In genomic region chr10:20312736-20313301, GRCm38 (mm10) we compare ENCODE assay signal across 8 mouse cellular contexts. TPM values are rescaled to one million over a fixed set of nuclear protein-coding genes. Genes with fewer than 3 reads are reported as not detected.
DNase-seq lines count a peak whose midpoint lies in the region; ATAC-seq and TF ChIP-seq lines count a peak whose summit lies in the region.

No protein-coding gene starts in this region.

- peaks cover 0 to 12% of the 10 kb centered on the region in 2 experiments for H3K36me3 ChIP-seq in CH12.LX (replicated peaks in 1 of 2; ENCODE audit: control insufficient read depth in 1 of 2, insufficient read depth in 1 of 2, low read length in 1 of 2)
- H3K36me3 ChIP-seq in forebrain, embryonic 10.5 days (replicated peaks): peaks cover 35% of the 10 kb centered on the region
- H3K36me3 ChIP-seq in heart, embryonic 15.5 days: no peaks in the 10 kb centered on the region
- H3K36me3 ChIP-seq in liver, embryonic 12.5 days: peaks cover 10% of the 10 kb centered on the region
- H3K36me3 ChIP-seq in splenic B cell, adult 2 months (ENCODE audit: control insufficient read depth, insufficient read depth, low read length, poor library complexity, severe bottlenecking): peaks cover 2% of the 10 kb centered on the region; the same call in 1 of the 2 replicates

- TF ChIP-seq CTCF in CH12.LX (conservative IDR thresholded peaks at IDR 0.05 in 1 of 2, IDR thresholded peaks at IDR 0.05 in 1 of 2; ENCODE audit: low read depth in 2 of 2, low read length in 2 of 2): no peak

- DNase-seq in CH12.LX (ENCODE audit: extremely low read depth): peak; percentile 88
- peak; percentile 81 for DNase-seq in c-Kit-positive CD71-negative TER-119-negative erythroid progenitor cells, embryonic 14.5 days (ENCODE audit: low read depth)
- DNase-seq in forebrain, embryonic 10.5 days (ENCODE audit: extremely low spot score, low spot score): peak; percentile 87
- DNase-seq in kidney, postnatal 14 days: peak; percentile 94
- peak; percentile 96 for DNase-seq in naive thymus-derived CD4-positive, alpha-beta T cell, adult 2 months (ENCODE audit: low read depth)
- DNase-seq in splenic B cell, adult 2 months (ENCODE audit: low read depth, low spot score): peak; percentile 86

- TF ChIP-seq EP300 in CH12.LX (IDR thresholded peaks at IDR 0.05; ENCODE audit: low read length): no peak

- H3K79me2 ChIP-seq in CH12.LX (replicated peaks; ENCODE audit: control insufficient read depth, extremely low read depth, insufficient read depth, poor library complexity, severe bottlenecking): peaks cover 42% of the 10 kb centered on the region

- ATAC-seq in heart, embryonic 15.5 days (replicated peaks; ENCODE audit: insufficient number of reproducible peaks, insufficient read depth, low FRiP score, low read depth): peak; percentile 78
- peak; percentile 61 for ATAC-seq in liver, embryonic 12.5 days

- no peaks in the 10 kb centered on the region for H3K27me3 ChIP-seq in CH12.LX (replicated peaks)
- no peaks in the 10 kb centered on the region for H3K27me3 ChIP-seq in forebrain, embryonic 10.5 days (ENCODE audit: poor library complexity, severe bottlenecking)
- H3K27me3 ChIP-seq in heart, embryonic 15.5 days: no peaks in the 10 kb centered on the region
- H3K27me3 ChIP-seq in liver, embryonic 12.5 days (replicated peaks): no peaks in the 10 kb centered on the region
- no peaks in the 10 kb centered on the region for H3K27me3 ChIP-seq in splenic B cell, adult 2 months (ENCODE audit: control insufficient read depth, insufficient read depth, low read length, poor library complexity, severe bottlenecking)

- H3K4me2 ChIP-seq in CH12.LX (ENCODE audit: insufficient read depth, low read depth, poor library complexity, severe bottlenecking): peak overlapping the region; percentile 95; the same call in 1 of the 2 replicates
- H3K4me2 ChIP-seq in heart, embryonic 15.5 days: peak overlapping the region; percentile 57
- H3K4me2 ChIP-seq in liver, embryonic 12.5 days: peak overlapping the region; percentile 87

- peak overlapping the region; percentile 74 to 92 (median 87) for H3K4me3 ChIP-seq in CH12.LX (replicated peaks in 1 of 3; ENCODE audit: low read depth in 2 of 3, low read length in 2 of 3, poor library complexity in 1 of 3)
- H3K4me3 ChIP-seq in forebrain, embryonic 10.5 days: peak overlapping the region; percentile 86
- peak overlapping the region; percentile 90 for H3K4me3 ChIP-seq in heart, embryonic 15.5 days
- peak overlapping the region; percentile 91 for H3K4me3 ChIP-seq in liver, embryonic 12.5 days

- no peak for TF ChIP-seq POLR2A in CH12.LX (IDR thresholded peaks at IDR 0.05; ENCODE audit: low read depth, low read length)

- H3K27ac ChIP-seq in CH12.LX (ENCODE audit: insufficient read depth, low read depth): peak overlapping the region; percentile 99
- peak overlapping the region; percentile 99 for H3K27ac ChIP-seq in forebrain, embryonic 10.5 days
- peak overlapping the region; percentile 100 for H3K27ac ChIP-seq in heart, embryonic 15.5 days
- peak overlapping the region; percentile 100 for H3K27ac ChIP-seq in liver, embryonic 12.5 days

- under 1% methylated on average over 54 of the region's 54 CpGs for WGBS in forebrain, embryonic 10.5 days
- WGBS in heart, embryonic 15.5 days: under 1% methylated on average over 46 of the region's 54 CpGs
- under 1% methylated on average over 49 of the region's 54 CpGs for WGBS in liver, embryonic 12.5 days (ENCODE audit: insufficient replicate concordance)

- peaks cover 2 to 30% of the 10 kb centered on the region in 2 experiments; a peak in 2 of 4 replicates for H3K4me1 ChIP-seq in CH12.LX (ENCODE audit: control insufficient read depth in 1 of 2, insufficient read depth in 2 of 2)
- H3K4me1 ChIP-seq in forebrain, embryonic 10.5 days: peaks cover 22% of the 10 kb centered on the region
- peaks cover 27% of the 10 kb centered on the region for H3K4me1 ChIP-seq in heart, embryonic 15.5 days (replicated peaks)
- H3K4me1 ChIP-seq in liver, embryonic 12.5 days: peaks cover 51% of the 10 kb centered on the region

- no peak for TF ChIP-seq RAD21 in CH12.LX (IDR thresholded peaks at IDR 0.05; ENCODE audit: low read depth, low read length)

- in situ Hi-C loops in CH12.LX (cut with MboI; ENCODE audit: low pct_ligation_motif_present, low pct_unique_long_range_greater_than_20kb, low sequenced_read_pairs): no loop called here

- no peaks in the 10 kb centered on the region for H3K9me3 ChIP-seq in CH12.LX (replicated peaks; ENCODE audit: low read length)
- no peaks in the 10 kb centered on the region for H3K9me3 ChIP-seq in forebrain, embryonic 10.5 days
- H3K9me3 ChIP-seq in heart, embryonic 15.5 days (replicated peaks): no peaks in the 10 kb centered on the region
- no peaks in the 10 kb centered on the region for H3K9me3 ChIP-seq in liver, embryonic 12.5 days (replicated peaks)

- H3K9ac ChIP-seq in CH12.LX (ENCODE audit: insufficient read depth, low read depth): peak overlapping the region; percentile 90
- H3K9ac ChIP-seq in heart, embryonic 15.5 days: peak overlapping the region; percentile 93
- peak overlapping the region; percentile 96 for H3K9ac ChIP-seq in liver, embryonic 12.5 days

- dilution Hi-C loops in CH12.LX (cut with MboI; ENCODE audit: extremely low pct_ligation_motif_present, extremely low pct_unique_long_range_greater_than_20kb, low sequenced_read_pairs): no loop called here

TF ChIP-seq in CH12.LX, 34 proteins besides CTCF, POLR2A, EP300 and RAD21:
- TF ChIP-seq USF1 (IDR thresholded peaks at IDR 0.05; ENCODE audit: low read depth, low read length) (no peak), ZMIZ1 (IDR thresholded peaks at IDR 0.05; ENCODE audit: low read depth, low read length) (0 out of 2 replicates have a peak, but pooled peaks have one; percentile 10), SIN3A (IDR thresholded peaks at IDR 0.05; ENCODE audit: low read length) (peak; percentile 86; the same call in 1 of the 2 replicates), ETS1 (conservative IDR thresholded peaks at IDR 0.05; ENCODE audit: low read depth, low read length) (peak; percentile 11; the same call in 1 of the 2 replicates), UBTF (IDR thresholded peaks at IDR 0.05; ENCODE audit: low read depth, low read length) (0 out of 2 replicates have a peak, but pooled peaks have one; percentile 79), ZC3H11A (IDR thresholded peaks at IDR 0.05; ENCODE audit: low read depth, low read length) (no peak), IRF4 (IDR thresholded peaks at IDR 0.05; ENCODE audit: low read depth, low read length) (peak; percentile 35; the same call in 1 of the 2 replicates), NRF1 (IDR thresholded peaks at IDR 0.05; ENCODE audit: low read depth, low read length) (peak; percentile 95), RCOR1 (conservative IDR thresholded peaks at IDR 0.05; ENCODE audit: low read depth, low read length) (no peak), CHD2 (IDR thresholded peaks at IDR 0.05; ENCODE audit: low read length) (0 out of 2 replicates have a peak, but pooled peaks have one; percentile 35), CHD1 (IDR thresholded peaks at IDR 0.05; ENCODE audit: low read depth, low read length) (peak; percentile 74), NELFE (IDR thresholded peaks at IDR 0.05; ENCODE audit: low read depth, low read length) (no peak), MEF2A (IDR thresholded peaks at IDR 0.05; ENCODE audit: borderline replicate concordance, low read depth, low read length) (no peak), E2F4 (IDR thresholded peaks at IDR 0.05; ENCODE audit: insufficient replicate concordance, low read depth, low read length) (no peak), MAX (IDR thresholded peaks at IDR 0.05; ENCODE audit: low read length) (peak; percentile 79), KAT2A (IDR thresholded peaks at IDR 0.05; ENCODE audit: insufficient replicate concordance, low read length) (no peak), ZKSCAN1 (IDR thresholded peaks at IDR 0.05; ENCODE audit: borderline replicate concordance, low read depth, low read length) (no peak), TBP (conservative IDR thresholded peaks at IDR 0.05; ENCODE audit: low read depth, low read length) (no peak), BHLHE40 (IDR thresholded peaks at IDR 0.05; ENCODE audit: low read depth, low read length) (peak; percentile 38; the same call in 1 of the 2 replicates), MXI1 (IDR thresholded peaks at IDR 0.05; ENCODE audit: low read depth, low read length) (peak; percentile 96), MYC (IDR thresholded peaks at IDR 0.05; ENCODE audit: low read depth, low read length) (peak; percentile 72)

RNA-seq across cellular contexts. Expression of gene Bclaf1, which starts 0.6 kb away (rescaled TPM):
- 84.2 and 130 TPM in 2 replicates for total RNA-seq in CH12.LX (2012; rRNA removed)
- 186 and 208 TPM in 2 replicates for total RNA-seq in CH12.LX (2014; rRNA removed)
- polyA plus RNA-seq in CH12.LX (2012; ENCODE audit: insufficient read length, low read depth): 242 and 246 TPM in 2 replicates
- polyA plus RNA-seq in forebrain, embryonic 10.5 days (2016; fragmentation: Nextera tagmentation; extraction: Ambion mirVana): 179 and 183 TPM in 2 replicates
- polyA plus RNA-seq in heart, embryonic 15.5 days (2015; fragmentation: Nextera tagmentation; extraction: Ambion mirVana): 65.1 and 77.2 TPM in 2 replicates
- polyA plus RNA-seq in liver, embryonic 12.5 days (2016; fragmentation: Nextera tagmentation; extraction: Ambion mirVana): 79.3 and 80.4 TPM in 2 replicates

RNA-seq across cellular contexts. Expression of gene Mtfr2, which starts 34.8 kb away (rescaled TPM):
- total RNA-seq in CH12.LX (2012; rRNA removed) (4.0 and 4.4 TPM in 2 replicates), CH12.LX (2014; rRNA removed) (3.2 and 3.8 TPM in 2 replicates)
- polyA plus RNA-seq in CH12.LX (2012; ENCODE audit: insufficient read length, low read depth): 15.3 and 16.9 TPM in 2 replicates
- polyA plus RNA-seq in forebrain, embryonic 10.5 days (2016; fragmentation: Nextera tagmentation; extraction: Ambion mirVana): 3.1 and 3.3 TPM in 2 replicates
- polyA plus RNA-seq in heart, embryonic 15.5 days (2015; fragmentation: Nextera tagmentation; extraction: Ambion mirVana): 1.9 and 2.1 TPM in 2 replicates
- 3.4 and 4.7 TPM in 2 replicates for polyA plus RNA-seq in liver, embryonic 12.5 days (2016; fragmentation: Nextera tagmentation; extraction: Ambion mirVana)

Comparison
In these comparisons a context has a peak if more than half of its experiments do, and no peak if none do; other contexts are left out.
1. Peak in every context shown above with its lines: DNase-seq, ATAC-seq, H3K4me3 ChIP-seq and H3K27ac ChIP-seq.